Mouse (Mus musculus) layer of hippocampus, postnatal 36 days (tissue): ENCODE measurements around the gene Snx17. TPM values are rescaled to one million over a fixed set of nuclear protein-coding genes. Genes with fewer than 3 reads are reported as not detected.

ENCODE experiments used
- DNase-seq, 2 experiments: peaks; one replicate each; pipeline ENCODE4 v3.0.0; 2022
- total RNA-seq, 2 experiments: library from RNA; stranded (reverse); gene quantifications; 2 replicates each; pipeline ENCODE4 v1.2.3; 2021

Gene Snx17
- total RNA-seq: 10 to 100 TPM; 77.0 to 83.7 TPM

DNA sequence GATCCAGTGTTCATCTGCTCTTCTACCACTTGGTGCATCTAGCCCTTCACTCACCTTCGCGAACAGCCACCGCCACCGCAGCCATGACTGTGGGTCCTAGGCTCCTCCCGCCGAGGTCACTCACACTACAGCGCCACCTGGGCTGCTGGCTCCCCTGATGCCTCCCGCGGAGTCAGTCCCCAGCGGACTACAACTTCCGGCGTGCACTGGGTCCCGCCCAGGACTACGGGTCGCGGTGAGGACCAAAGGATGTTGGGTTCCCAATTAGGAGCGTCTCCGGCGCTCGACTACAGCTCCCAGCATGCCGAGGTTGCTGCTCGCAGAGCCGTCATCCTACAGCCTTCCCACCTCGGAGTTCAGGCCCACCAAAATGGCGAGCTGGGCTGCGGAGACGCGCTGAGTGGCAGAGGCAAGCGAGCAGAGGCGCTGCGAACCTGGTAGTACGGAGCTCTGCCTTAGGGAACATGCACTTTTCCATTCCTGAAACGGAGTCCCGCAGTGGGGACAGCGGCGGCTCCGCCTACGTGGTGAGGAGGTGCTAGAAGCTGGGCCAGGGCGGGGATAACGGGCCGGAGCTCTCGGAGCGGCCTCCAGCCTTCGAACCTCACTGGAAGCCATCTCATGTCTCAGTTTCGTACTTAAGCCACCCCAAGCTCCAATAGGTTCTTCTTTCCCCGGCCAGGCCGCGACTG, at the start of gene Snx17, which contains the start of gene Eif2b4:
TSS of gene Snx17 (plus strand) at position 289 of the 692 bp plus-strand sequence.
TSS of gene Eif2b4 (minus strand) at position 492 of the 692 bp plus-strand sequence.
- peak; percentile 100 for DNase-seq

DNA sequence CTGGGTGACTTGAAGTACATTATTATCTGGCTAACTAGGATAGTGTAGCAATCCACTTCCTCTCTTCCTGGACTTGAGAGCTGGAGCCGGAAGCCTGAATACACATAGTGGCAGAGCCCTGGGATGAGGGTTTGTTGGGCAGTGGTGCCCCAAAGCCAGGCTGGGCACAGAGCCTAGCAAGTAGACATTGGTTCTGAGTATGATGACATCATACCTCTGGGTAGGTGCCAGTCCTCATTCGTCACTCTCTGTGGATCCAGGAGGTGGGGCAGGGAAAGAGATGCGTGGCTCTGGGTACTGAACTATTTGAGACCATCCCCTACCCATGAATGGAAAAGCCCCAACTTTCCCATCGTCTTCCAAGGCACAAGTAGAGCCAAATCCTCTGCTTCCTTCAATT, 43.2 kb upstream of the Snx17 start:
- DNase-seq: no peak

DNA sequence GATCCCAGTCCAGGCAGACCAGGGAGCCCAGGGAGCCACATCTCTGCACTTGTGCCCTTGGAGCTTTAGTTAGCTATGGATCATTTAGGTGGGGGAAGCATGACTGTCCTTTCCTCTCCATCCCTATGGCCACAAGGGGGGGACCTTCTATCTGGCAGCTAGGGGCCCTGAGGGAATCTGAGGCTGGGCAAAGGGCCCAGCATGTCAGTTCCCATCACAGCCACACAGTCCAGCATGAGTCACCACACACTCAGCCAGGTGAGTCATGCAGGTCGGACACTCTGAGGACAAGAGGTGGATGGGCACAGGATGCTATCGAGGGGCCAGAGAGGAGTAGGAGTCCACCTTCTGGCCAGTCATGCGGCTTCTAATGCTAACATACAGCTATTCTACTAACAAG, 41.3 kb upstream of the Snx17 start:
- no peak for DNase-seq

DNA sequence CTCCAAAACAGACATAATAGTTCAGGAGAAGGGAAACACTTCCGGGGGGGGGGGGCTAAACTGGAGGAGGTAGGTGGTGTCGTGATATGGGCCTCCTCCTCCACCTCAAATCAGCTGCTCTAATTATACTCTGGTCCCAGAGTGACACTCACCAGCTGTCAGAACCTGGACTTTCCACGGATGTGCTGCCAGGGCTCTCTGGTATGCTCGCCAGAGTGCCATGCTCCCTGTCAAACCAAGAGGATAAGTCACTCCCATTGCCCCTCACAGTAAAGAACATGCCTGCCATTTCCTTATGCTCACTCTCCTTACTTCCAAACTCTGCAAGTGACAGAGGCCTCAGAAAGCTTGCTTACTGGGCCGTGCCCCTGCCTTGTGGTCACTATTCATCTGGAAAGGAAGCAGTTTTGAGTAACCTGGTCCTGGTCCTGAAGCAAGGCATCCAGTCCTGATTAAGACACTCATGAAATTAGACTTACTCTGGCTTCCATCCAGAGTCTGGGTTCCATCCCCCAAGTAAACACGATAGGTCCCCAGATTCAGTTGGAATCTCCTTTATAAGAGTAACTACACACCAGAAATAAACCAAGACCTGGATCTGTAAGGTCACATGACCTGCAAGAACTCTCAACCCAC, 39.4 kb upstream of the Snx17 start:
- no peak for DNase-seq

DNA sequence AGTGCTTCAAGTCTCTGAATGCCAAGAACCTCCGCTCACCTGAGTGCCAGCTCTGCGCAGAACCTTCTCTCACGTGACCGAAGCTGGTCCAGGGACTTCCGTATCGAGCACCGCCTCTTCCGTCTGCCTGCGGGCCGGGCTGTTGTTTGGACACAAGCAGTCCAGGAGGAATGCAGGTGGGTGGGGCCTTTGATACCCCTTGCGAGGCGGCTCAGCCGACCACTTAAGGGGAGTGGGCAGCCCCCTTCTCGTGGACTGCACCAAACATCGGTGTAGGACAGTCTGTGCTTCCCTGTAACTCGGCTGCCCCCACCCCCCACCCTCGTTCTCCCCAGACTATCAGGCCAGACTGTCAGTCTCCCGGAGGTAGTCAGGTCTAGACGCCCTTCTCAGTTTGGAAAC, 38.9 kb upstream of the Snx17 start, which contains the start of gene Mpv17:
TSS of gene Mpv17 (minus strand) at position 100 of the 402 bp plus-strand sequence.
- peak; percentile 80 to 83 for DNase-seq

DNA sequence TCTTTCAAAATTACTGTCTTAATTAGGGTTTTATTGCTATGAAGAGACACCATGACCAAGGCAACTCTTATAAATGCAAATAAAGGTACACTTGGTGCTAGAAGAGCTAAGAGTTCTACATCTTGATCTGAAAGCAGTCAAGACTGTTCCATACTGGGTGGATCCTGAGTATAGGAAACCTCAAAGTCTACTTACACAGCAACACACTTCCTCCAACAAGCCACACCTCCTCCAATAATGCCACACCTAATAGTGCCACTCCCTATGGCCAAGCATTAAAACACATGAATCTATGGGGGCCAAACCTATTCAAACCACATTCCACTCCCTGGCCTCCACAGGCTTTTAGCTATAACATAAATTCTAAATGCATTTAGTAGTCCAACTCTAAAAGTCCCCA, 30.6 kb upstream of the Snx17 start:
- no peak for DNase-seq

DNA sequence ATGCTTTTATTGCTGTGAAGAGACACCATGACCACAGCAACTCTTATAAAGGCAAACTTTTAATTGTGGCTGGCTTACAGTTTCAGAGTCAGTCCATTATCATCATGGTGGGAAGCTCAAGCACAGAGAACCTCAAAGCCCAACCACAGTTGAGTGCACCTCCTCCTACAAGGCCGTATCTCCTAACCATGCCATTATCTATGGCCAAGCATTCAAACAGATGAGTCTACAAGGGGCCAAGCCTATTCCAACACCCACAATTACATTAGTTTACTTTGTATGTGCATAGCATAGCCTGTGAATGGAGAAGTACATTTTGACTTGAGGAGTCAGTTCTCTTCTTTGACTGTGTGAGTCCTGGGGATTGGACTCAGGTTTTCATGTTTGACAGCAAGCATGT, 28.1 kb upstream of the Snx17 start:
- no peak for DNase-seq

DNA sequence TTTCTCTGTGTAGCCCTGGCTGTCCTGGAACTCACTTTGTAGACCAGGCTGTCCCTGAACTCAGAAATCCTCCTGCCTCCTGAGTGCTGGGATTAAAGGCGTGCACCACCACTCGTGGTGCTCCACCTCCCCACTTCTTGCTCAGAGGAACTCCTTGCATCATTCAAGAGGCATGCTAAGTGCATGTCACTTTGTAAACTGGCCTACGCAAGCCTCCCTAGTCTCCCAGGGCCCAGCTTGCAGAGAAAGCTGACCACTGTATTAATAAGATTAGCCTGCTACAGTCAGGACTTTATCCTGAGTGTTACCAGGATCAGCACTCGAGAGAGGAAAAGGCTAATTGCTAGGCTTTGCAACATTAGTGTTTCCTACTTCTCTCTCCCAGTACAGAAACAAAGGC, 24.4 kb upstream of the Snx17 start:
- no peak for DNase-seq

DNA sequence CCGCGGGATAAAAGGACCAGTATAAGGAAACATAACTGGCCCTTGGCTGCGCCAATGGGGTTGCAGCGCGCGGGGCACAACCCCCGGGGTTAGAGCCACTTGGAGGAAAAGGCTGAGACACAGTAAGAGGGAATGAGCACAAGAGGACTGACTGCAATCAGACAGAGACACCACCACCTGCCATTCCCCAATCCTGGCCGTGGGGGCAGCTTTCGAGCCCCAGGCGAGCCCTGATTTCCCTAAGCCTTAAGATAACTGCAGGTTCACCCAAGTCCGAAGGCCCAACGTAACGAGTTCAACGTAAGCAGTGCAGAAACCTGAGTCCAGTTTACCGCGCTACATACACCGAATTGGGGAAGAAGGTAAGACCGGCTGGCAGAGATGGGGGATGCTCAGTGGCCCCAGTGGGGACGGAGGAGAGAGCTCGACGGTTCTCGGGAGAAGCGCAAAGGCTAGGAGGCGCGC, 13.7 kb upstream of the Snx17 start:
- no peak for DNase-seq

DNA sequence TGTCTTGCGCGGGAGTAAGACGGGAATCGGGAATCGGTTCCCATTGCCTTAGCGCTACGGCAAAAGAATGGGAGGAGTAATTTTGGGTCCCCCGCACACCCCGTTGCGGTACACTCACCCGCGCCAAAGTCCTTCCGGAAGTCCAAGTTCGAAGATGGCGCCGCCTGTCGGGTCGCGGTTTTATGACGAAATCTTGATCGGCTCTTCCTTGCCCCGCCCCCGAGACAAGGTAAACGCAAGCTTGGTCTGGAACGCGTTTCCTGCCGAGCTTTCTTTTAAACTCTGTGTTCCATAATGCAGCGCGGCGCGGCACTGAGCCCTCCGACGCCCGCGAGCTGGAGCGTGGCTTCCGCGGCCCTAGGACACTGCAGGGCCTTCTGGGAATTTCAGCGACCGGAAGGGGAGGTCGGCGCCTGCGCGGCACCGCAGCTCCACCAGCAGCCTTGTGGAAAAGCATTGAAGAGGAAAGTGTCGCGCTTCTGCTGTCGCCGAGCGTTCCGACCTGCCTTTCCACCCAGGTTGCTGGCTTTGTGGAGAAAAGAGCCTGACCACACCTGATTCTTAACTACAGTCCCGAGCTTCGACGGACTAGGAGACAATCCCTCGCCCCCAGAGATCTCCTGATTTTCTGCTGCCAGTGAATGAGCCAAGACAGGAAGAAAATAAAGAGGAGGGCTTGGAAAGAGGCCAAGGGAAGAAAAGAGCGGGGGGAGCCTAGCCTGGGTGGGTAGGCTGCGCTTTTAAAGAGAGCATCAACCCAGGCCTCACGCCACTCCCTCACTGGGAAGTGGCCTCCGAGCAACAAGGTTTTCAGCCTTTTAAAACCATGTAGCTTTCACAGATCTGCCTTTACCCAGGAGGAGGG, 13.0 kb upstream of the Snx17 start, which contains the start of the genes Gm29609 and Gtf3c2:
TSS of gene Gm29609 (minus strand) at position 146 of the 865 bp plus-strand sequence.
TSS of gene Gtf3c2 (minus strand) at position 379 of the 865 bp plus-strand sequence.
- DNase-seq: peak; percentile 96

DNA sequence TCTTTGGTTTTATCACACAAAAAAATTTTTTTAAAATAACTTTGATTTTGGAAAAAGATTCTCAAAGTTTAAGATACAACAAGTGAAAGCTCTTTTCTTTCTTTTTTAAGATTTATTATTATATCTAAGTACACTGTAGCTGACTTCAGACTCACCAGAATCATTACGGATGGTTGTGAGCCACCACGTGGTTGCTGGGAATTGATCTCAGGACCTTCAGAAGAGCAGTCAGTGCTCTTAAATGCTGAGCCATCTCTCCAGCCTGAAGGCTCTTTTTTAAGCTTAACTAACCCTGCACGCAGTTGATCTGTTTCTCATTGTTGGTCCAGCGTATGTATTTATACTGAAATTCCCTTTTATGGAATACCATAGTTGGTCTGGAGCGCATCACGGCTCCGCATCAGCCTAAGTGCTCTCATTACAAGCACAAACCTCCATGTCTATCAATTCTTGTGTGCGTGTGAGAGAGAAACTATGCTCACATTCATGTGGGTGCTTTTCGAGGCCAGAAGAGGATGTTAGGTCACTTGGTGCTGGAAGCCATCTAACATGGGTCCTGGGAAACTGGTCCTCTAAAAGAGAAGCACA, 11.8 kb upstream of the Snx17 start:
- no peak for DNase-seq

DNA sequence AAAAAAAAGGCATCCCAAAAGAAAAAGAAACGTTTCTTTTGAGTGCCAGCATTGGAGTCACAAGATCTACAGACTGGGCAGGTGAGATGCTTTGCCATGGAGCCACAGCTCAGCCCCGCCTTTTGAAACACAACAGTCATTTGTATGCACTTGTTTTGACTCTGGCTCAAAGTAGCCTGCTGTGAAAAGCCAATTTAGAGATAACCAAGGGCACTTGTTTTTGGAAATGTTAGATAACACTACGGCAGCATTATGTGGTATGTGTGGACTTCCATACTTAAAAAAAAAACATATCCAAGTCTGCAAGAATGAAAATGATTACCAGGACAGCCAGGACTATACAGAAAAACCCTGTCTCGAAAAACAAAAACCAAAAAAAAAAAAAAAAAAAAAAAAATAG, 9.3 kb upstream of the Snx17 start:
- no peak for DNase-seq

DNA sequence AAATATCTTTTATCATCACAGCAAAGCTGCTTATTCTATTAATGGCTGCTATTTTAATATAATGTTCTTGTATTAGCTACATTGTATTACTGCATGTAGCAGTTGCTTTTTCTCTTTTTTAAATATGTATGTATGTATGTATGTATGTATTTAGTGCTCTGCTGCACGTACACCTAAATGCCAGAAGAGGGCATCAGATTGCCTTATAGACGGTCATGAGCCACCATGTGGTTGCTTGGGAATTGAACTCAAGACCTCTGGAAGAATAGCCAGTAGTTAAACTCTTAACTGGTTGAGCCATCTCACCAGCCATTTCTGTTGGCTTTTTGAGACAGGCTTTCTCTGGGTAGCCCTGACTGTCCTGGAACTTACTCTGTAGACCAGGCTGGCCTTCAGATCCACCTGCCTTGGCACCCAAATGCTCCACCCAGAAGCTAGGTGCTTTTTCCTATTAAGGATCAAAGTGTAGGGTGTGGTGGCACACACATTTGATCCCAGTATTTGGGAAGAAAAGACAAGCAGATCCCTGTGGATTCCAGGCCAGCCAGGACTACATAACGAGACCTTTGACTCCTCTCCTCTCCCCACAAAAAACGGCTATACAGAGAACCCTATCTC, 4.7 kb upstream of the Snx17 start:
- DNase-seq: no peak

DNA sequence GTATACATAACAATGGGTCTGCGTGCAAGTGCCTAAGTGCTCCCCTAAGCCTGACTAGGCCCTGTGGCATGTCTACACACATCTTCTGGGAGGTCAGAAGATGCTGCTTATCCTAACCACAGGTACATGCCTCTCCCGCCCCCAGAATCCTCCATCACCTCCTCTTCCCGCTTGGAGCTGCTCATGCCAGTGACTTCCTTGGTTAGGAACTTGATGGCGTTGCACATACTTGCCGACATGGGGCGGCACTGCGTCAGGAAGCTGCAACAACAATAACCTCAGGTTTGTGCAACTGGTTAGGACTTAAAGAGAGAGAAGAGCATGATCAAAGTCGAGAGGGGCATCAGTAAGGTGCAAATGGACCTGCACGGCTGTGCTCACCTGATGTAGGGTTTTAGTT, 2.8 kb upstream of the Snx17 start:
- DNase-seq: no peak

DNA sequence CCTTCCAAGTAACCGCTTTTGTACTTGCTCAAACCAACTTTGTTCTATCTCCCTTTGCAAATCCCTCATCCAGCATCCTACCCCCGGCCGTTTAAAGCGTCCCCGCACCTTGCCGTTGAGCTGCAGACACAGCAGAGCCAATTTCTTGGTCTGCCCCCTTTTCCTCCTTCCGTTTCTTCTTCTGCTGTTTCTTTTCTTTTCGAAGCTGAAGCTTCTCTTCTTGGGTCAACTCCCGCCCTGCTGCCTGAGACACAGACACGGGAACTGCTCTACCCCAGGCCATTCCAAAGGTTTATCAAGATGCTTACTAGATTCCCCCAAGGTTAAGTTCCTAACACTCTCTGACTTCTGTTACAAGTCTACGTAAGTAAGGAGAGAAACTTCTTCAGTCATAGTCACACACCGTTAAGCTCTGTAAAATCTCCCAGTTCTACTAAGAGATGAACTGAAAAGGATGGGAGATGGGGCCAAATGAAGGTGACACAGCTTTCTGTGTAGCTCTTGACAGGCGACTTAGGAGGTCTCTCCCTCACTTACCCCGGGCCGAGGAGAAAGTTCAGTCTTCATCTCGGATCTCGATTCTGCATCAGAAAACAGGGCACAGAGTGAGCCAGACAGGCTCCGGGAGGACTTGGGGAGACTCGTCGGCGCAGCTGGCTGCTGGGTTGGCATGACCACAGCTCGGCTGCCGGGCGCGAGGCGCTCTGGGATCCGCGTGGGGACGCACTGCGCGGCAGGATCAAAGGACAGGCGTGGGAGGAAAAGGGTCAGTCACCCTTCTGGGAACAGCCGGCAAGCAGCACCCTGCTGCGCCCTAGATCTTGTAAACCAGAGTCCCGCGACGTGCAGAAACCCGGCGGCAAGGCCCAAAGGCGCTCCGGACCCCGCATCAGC, 735 bp upstream of the Snx17 start:
- no peak for DNase-seq

DNA sequence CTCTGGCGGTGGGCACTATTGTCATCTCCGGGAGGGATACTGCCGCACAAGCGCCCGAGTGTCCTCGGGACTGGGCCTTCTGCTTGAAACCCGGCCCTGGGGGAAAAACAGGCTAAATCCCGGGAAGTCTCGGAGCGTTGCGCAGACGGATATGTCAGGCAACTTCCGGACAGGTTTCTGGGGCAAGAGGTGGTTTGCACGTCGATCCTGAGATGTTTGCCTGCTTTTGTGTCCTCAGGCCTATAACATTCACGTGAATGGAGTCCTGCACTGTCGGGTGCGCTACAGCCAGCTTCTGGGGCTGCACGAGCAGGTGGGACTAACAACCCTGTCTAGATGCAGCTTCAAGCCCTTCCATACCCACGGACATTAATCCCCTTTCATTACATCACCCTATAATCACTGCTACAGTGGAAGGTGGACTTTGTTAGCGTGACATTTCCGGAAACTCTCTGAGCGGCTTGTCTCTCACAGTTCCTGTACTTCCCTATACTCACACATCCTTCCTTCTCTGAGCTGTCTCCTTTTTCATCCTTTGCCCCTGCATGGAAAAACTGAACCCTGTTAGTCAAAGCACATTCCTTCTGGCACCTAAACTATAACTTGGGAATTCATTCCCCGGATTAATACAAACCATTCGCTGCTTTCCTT, 729 bp downstream of the Snx17 start:
- DNase-seq: no peak

DNA sequence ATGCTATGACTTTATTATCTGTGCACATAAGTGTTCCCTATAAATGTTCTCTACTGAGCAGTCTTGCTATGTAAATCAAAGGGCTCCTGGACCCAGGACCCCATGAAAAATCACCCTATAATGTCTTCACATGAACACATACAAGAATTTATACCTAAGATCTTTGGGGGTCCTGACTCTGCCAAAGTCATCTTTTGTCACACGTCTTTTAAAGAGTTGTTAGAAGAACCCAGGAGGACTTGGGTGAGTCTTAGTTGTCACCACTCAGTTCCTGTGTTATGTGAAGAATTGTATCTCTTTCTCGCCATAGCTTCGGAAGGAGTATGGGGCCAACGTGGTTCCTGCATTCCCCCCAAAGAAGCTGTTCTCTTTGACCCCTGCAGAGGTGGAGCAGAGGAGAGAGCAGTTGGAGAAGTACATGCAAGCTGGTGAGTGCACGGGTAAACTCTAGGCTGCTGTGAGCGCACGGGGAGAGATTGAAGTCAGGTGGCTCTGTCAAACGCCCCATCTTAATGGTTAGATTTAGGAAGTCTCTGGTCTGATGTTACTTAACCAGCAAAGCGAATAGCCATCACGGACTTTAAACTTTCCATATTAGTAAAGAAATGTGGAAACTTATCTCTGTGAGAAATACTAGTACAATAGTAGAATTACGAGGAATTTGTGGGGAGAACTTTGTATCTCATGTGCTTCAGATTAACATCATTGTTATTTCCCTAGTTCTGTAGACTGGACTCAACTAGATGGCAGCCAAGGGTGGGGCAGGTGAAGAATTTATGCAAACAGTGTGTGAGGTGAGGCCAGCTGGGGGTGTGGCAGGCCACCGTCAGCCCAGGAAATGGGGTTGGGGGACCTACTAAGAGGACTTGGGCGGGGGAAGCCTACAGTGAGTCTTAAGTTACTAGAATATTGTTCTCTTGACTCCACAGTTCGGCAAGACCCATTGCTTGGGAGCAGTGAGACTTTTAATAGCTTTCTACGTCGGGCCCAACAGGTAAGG, 1.8 kb downstream of the Snx17 start:
- no peak for DNase-seq

DNA sequence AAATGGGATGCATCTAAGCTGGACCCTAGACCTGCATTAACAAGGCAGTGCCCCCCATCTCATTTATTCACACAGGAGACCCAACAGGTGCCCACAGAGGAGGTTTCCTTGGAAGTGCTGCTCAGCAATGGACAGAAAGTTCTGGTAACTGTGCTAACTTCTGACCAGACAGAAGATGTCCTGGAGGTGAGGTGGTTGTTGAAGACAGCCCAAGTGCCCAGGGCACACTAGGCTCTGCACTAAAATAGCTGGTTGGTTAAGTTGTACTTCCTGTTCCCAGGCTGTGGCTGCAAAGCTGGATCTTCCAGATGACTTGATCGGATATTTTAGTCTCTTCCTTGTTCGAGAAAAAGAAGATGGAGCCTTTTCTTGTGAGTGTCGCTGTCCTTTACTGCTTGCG, 2.6 kb downstream of the Snx17 start:
- no peak for DNase-seq

DNA sequence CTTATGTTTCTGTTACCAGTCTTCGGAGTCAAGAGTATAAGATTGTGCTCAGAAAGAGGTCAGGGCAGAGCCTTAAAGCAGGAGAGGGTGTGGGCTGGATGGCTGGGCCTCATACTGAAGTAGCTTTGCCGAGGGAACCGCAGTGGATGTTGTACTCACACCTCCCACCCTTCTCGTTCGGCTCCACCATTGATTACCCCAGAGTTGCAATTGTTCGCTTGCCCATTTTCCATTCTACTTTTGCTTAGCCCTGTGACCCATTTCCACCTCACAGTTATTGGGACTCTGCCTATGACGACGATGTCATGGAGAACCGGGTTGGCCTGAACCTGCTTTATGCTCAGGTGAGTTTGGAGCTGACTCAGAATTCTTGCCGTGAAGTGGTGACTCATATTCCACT, 3.2 kb downstream of the Snx17 start:
- no peak for DNase-seq
